Mouse (Mus musculus) liver (tissue): Measurements from ENCODE around the gene Enoph1.

Source experiments
- DNase-seq: peaks from one replicate; pipeline ENCODE4 v3.0.0-alpha.2; 2020; ENCODE audit warnings: mixed read lengths

The Enoph1 gene

DNA sequence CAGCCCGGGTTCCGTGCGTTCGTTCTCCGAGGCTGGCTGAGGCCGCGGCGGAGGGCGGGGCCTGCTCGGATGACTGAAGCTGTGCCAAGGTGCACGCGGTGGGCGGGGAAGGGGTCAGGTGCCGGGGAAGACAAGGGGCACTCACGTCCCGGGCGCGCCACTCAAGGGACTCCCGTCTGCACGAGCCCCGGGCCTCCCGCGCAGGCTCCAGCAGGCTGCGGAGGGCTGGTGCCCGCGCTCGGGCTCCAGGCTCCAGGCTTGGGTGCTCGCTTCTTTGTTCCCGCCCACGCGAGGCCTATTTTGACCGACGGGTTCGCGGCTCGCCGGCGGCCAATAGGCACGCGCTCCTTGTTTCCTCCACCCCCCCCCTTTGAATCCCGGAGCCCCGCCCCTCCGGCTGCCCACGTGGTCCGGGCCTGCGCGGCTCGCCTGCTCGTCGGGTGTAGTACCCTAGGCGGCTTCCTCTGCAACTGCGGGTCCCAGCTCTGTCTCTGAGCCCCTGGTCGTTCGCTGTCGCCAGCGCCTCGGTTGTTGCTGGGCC lies at the start of gene Enoph1, which contains the start of gene Hnrnpdl:
Gene Enoph1, plus strand, starts transcription at position 384 of the 541 bp plus-strand sequence.
Gene Hnrnpdl, minus strand, starts transcription at position 63 of the 541 bp plus-strand sequence.
- DNase-seq = peak; percentile 97

- DNase-seq = no peak
Observed at GRCm38 (mm10) chr5:99994166-99994565, 45.6 kb upstream of the Enoph1 start.

GRCm38 (mm10) chr5:99994680-99995079 lies 45.1 kb upstream of the Enoph1 start:
- DNase-seq = no peak

- DNase-seq = no peak
Observed at GRCm38 (mm10) chr5:100000048-100000447, 39.7 kb upstream of the Enoph1 start.

GRCm38 (mm10) chr5:100000500-100000899 lies 39.3 kb upstream of the Enoph1 start:
- DNase-seq = no peak

DNA sequence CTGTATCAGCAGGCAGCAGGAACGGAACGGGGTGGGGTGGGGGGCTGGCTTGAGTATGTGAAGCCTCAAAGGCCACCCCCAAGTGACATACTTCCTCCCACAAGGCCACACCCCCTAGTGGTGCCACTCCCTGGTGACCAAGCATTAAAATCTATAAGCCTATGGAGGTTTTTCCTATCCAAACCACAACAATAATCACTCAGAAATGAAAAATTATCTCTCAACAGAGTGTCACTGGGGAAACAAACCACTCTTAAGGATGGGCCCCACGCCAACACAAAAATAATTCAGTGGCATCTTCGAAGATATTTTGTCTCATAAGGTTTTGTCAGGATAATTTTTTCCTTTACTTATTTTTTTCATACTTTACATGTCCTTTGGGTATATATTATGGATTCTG lies 35.9 kb upstream of the Enoph1 start:
- DNase-seq = peak; percentile 40

- DNase-seq = peak; percentile 55
Observed at GRCm38 (mm10) chr5:100005431-100005830, 34.4 kb upstream of the Enoph1 start.

- no peak for DNase-seq
Observed at GRCm38 (mm10) chr5:100005896-100006295, 33.9 kb upstream of the Enoph1 start.

GRCm38 (mm10) chr5:100006324-100007039 lies 33.3 kb upstream of the Enoph1 start:
- no peak for DNase-seq

DNA sequence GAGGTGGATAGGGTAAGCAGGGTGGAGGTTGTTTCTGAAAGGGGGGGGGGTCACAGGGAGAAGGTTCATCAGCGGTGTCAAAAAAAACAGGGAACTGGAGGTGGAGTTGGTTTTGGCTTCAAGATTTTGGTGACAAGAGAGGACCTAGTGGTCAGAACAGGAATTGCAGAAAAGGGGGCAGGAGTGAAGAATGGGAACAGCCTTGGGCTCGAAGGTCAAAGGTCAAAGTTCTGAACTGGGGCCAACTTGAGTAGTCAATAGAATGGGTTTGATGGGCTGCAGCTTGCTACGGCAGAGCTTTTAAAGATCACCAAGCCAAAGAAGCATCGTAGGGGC lies 32.8 kb upstream of the Enoph1 start:
- DNase-seq = no peak

DNA sequence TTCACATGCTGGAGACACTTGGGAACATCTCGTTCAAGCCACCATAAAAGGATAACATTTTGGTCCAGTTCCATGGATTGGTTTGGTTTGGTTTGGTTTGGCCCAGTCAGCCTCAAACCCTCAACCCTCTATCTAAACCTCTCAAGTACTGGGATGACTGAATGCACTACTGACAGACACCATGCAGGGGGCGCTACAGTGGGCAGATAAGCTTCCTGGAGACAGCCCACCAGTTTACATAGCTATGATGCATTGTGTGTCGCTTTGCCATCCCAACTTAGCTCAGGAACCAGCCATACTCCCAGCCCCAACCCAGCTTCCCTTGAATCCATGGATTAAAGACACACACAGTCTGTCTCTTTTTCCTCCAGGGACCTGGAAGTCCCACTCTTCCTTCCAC lies 31.3 kb upstream of the Enoph1 start:
- DNase-seq = peak; percentile 34

- DNase-seq = no peak
Observed at GRCm38 (mm10) chr5:100012599-100012998, 27.2 kb upstream of the Enoph1 start.

DNA sequence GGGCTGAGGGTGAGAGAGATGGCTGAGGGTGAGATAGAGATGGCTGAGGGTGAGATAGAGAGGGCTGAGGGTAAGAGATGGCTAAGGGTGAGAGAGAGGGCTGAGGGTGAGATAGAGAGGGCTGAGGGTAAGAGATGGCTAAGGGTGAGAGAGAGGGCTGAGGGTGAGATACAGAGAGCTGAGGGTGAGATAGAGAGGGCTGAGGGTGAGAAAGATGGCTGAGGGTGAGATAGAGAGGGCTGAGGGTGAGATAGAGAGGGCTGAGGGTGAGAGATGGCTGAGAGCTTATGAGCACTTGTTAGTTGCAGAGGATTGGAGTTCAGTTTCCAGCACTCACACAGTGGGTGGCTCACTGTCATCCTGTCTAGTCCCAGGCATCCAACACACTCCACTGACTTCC lies 19.7 kb upstream of the Enoph1 start:
- DNase-seq = no peak

GRCm38 (mm10) chr5:100024403-100024802 lies 15.4 kb upstream of the Enoph1 start:
- no peak for DNase-seq

DNA sequence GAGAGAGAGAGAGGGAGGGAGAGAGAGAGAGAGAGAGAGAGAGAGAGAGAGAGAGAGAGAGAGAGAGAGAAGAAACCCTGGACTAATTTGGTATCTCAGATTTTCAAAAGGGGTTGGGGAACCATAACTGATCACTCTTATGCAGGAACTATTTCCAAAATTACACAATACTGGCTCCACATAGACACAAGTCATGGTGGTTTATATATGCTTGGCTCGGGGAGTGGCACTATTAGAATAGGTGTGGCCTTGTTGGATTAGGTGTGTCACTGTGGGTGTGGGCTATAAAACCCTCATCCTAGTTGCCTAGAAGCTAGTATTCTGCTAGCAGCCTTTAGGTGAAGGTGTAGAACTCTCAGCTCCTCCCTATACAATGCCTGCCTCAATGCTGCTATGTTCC lies 14.9 kb upstream of the Enoph1 start:
- no peak for DNase-seq

DNA sequence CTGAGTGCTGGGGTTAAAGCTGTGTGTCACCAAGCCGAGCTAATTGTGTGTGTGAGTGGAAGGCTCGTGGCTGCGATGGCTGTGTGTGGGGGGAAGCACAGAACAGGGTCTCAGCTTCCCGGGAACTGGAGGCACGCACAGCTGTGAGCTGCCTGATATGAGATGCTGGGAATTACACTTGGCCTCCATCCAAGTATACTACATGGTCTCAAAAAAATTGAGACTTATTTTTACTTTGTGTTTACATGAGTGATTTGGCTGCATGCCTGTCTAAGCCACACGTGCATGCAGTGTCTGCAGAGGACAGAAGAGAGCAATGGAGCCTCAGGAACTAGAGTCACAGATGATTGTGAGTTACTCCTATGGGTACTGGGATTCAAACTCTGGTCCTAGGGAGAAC lies 9.7 kb upstream of the Enoph1 start:
- DNase-seq = no peak

GRCm38 (mm10) chr5:100032107-100032506 lies 7.7 kb upstream of the Enoph1 start:
- DNase-seq = no peak

DNA sequence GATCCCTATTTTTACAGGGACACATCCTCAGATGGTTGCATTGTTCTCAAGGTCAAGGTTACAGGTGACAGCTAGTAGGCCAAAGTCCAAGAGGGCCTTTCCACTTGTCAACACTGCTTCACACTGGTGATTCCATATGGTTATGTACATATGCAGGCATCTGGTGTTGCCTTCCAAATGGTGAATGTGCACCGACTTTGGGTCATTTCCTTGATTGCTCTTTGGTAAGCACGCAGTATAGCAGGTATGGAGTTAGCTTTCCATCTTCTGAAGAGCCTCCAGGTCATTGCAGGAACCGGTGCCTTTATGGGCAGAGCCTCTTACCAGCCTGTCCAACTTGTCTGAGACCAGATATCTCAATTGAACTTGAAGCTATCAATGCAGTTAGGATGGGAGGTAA lies 7.1 kb upstream of the Enoph1 start:
- no peak for DNase-seq

DNA sequence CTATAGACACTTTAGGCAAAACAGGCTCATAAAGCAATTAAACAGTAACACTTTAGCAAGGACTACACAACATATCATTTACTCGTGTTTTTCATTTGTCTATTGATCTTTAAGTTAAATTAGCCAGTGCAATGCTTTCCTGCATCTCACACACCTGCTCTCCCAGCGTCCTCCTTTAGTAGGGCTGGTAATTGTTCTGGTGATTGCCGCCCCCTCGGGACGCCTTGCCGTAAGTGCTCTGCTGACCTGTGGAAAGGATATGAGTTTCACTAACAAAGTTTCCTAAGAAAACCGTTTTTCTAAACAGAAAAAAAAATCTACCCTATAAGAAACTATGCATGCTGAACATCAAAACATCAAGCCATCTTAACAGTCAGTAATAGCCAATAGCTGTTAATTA lies 3.8 kb upstream of the Enoph1 start:
- no peak for DNase-seq

DNA sequence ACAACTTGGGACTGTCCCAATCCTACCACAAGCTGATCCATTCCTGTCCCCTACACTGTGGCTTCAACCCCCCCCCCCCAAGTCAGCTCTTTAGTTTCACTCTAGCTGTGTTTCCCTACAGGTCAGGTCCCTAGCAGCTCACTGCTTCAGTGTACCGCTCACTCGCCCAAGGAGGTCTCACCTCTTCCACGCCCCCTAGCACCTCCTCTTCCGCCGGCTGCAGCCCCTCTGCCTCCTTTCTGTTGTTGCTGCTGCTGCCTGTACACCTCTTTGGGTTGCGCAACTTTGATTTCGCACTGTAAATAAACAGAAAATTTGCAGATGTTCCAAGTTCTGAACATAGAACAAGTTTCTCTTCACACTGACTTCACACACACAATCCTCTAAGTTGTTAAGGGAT lies 3.1 kb upstream of the Enoph1 start:
- DNase-seq = peak; percentile 18

DNA sequence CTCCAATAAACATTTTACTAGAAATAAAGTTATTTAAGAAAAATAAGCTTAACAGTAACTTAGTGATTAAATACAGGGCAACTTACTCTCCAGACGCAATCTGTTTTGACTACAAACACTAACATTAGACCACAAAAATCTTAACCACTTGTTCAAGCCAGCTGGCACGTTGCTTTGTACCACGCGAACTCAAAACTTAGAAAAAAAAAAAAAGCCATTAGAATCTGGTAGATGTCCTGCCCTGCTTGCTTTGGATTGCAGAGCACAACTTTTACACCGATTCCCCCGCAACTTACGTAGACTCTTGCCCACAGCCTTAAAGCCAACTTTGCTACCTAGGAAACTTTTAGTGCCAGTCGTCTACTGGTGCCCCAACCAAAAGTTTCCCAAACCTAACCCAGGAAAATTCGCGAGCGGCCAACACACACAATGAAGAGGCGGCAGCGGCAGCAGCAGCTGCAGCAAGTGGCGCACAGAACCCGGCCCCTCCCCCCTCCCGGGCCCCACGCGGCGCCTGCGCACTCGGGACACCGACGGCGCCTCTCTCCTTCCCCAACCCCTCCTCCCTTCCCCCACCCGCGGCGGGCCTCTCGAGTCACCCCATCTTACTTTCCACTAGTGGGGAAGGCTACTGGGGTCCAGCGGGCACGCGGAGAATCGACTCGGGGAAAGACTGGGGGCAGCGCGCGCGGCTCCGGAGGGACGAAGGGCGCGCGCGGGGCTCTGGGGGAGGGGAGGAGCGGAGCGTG lies 1.6 kb upstream of the Enoph1 start:
- peak; percentile 93 for DNase-seq

- peak; percentile 96 for DNase-seq
Observed at GRCm38 (mm10) chr5:100038714-100039601, 827 bp upstream of the Enoph1 start.

- DNase-seq = peak; percentile 56
Observed at GRCm38 (mm10) chr5:100040281-100040784, 548 bp downstream of the Enoph1 start.
